Mouse (Mus musculus) small intestine, adult 2 months (tissue): ENCODE data around the gene Narf.

Source experiments
- CTCF ChIP-seq: fragments of 200-500 bp; IDR thresholded peaks from 2 replicates; pipeline ENCODE4 v1.5.1; 2012; ENCODE audit warnings: low read depth, mild to moderate bottlenecking, control low read depth, inconsistent platforms, low read length, moderate library complexity, mixed read lengths; ENCODE audit not compliant: insufficient replicate concordance, insufficient read length; ENCODE audit errors: extremely low read depth
- POLR2A ChIP-seq: fragments of 200-500 bp; IDR thresholded peaks from 2 replicates; pipeline ENCODE4 v1.6.1; 2012; ENCODE audit warnings: low read depth, mild to moderate bottlenecking, control low read depth, inconsistent platforms, low read length, moderate library complexity

GRCm38 (mm10) chr11:121250196-121250595 lies 13.1 kb downstream of the Narf start:
- TF ChIP-seq CTCF, result no peak
- TF ChIP-seq POLR2A, result no peak
